Mouse (Mus musculus) monocyte, adult 5-6 weeks (primary cell): Measurements from ENCODE around the gene 4930555G01Rik. TPM values are rescaled to one million over a fixed set of nuclear protein-coding genes. Genes with fewer than 3 reads are reported as not detected.
"Not testable (repeated sequence)": the region's sequence is repeated elsewhere in the genome, so short reads cannot be mapped to it uniquely, and the experiment has no call there.

Experiments used
- ATAC-seq: fragments of 153-309, 156-312 bp; replicated peaks from 2 replicates; pipeline ENCODE4 v1.8.0; 2017; ENCODE audit warnings: mild to moderate bottlenecking; ENCODE audit not compliant: low TSS enrichment, insufficient number of reproducible peaks, severe bottlenecking, poor library complexity, low FRiP score
- total RNA-seq: library from RNA; stranded (forward); fragments of 200-1000, 200-491, 200-594 nt; gene quantifications from 3 replicates; pipeline ENCODE4 v1.2.3, GENCODE M21; 2017

The 4930555G01Rik gene
- not detected in 3 replicates for total RNA-seq

DNA sequence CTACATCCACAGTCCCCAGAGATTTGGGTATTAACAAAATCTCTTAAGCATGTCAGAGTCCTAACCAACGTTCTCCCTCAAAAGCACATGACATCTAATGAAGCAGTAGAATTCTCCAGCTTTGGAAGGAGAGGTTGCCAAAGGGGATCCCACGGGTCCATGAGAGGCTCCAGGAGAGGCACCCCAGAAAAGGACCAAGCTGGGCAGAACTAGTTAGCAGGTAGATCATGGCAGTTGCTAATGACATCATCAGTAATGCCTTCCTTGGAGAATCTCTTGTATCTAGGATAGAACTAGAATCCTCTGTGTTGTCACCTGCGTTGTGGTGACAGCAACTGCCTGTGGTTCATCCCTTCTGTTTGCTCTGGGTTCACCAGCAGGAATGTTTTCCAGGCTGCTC is at the start of gene 4930555G01Rik:
TSS of gene 4930555G01Rik (plus strand) at position 301 of the 400 bp plus-strand sequence.
- ATAC-seq: not testable (repeated sequence)

DNA sequence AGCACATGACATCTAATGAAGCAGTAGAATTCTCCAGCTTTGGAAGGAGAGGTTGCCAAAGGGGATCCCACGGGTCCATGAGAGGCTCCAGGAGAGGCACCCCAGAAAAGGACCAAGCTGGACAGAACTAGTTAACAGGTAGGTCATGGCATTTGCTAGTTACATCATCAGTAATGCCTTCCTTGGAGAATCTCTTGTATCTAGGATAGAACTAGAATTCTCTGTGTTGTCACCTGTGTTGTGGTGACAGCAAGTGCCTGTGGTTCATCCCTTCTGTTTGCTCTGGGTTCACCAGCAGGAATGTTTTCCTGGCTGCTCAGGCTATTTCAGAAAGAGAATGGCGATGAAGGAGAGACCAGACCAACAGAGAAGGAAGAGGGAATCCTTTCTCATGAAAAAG is 34.8 kb upstream of the 4930555G01Rik start, which contains the start of gene Gm3298:
TSS of gene Gm3298 (plus strand) at position 301 of the 400 bp plus-strand sequence.
- not testable (repeated sequence) for ATAC-seq

DNA sequence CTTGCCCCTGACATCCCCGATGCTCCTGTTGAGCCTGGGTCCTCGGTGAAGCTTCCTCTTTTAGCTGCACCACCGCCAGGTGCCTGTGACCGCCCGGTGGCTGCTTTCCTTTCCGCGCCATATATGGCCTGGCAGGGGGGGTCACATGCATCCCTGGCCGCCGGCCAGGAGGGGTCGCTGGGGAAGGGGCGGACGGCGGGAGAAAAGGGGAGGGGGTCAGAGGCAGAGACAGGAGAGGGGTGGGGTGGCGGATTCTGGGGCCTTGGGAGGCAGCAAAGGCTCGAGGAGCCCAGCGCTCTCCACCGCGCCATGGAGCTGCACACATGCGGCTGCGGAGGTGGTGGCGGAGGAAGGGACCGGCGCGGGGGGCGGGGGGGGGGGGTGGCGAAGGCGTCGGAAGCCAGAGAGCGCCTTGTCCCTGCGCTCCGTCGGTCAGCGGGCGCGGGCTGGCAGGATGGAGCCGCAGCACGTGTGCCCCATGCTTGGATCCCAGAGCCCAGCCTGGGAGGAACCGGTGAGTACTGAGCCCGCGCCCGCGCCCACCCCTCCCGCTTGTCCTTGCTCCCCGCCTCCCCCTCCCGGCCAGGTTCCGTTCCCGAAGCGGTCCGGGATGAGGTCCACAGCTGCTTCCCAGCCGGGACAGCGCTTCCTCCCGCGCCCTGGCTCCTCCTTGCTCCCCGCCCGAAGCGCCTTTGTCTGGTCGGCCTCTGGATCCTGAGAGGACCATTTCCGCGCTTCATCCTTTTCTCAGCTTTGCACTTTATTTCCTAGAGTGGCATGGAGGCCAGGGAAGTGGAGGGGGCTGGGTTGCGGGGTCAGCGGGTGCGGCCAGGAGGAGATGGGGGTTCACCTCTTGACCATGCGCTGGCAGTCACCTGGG is 20.4 kb downstream of the 4930555G01Rik start, which contains the start of gene Gm8281:
TSS of gene Gm8281 (plus strand) at position 430 of the 880 bp plus-strand sequence.
- ATAC-seq: not testable (repeated sequence)

Other genes with a start within 250 kb of the 4930555G01Rik start
- gene Gm3269, start 212.5 kb upstream of the 4930555G01Rik start, total RNA-seq: not detected in 3 replicates
- not detected in 3 replicates for gene Gm3264, start 195.1 kb upstream of the 4930555G01Rik start, total RNA-seq
- gene Gm3278, start 158.2 kb upstream of the 4930555G01Rik start, total RNA-seq: not detected in 3 replicates
- not detected in 3 replicates for gene Gm8297, start 66.7 kb upstream of the 4930555G01Rik start, total RNA-seq
- gene Gm3298, start 34.7 kb upstream of the 4930555G01Rik start, total RNA-seq: not detected in 3 replicates
- 0.39 TPM in 1 of 3 replicates, not detected in the others for gene Gm8281, start 20.4 kb downstream of the 4930555G01Rik start, total RNA-seq
- gene Gm8279, start 80.9 kb downstream of the 4930555G01Rik start, total RNA-seq: not detected in 3 replicates
- gene Gm3317, start 113.9 kb downstream of the 4930555G01Rik start, total RNA-seq: not detected in 3 replicates
- gene Gm8271, start 135.2 kb downstream of the 4930555G01Rik start, total RNA-seq: not detected in 3 replicates
- gene Gm3526, start 210.0 kb downstream of the 4930555G01Rik start, total RNA-seq: not detected in 3 replicates